Mouse (Mus musculus): ENCODE data around the gene Zic2. TPM values are rescaled to one million over a fixed set of nuclear protein-coding genes. Genes with fewer than 3 reads are reported as not detected.

Zic2 gene
- total RNA-seq, 2 experiments from 2014 or later = 0.15 to 0.21 TPM

- DNase-seq = no peak
Observed at GRCm38 (mm10) chr14:122476822-122477215, 1.6 kb downstream of the Zic2 start.

GRCm38 (mm10) chr14:122477261-122477671 lies 2.0 kb downstream of the Zic2 start:
- no peak for DNase-seq

- no peak for DNase-seq
Observed at GRCm38 (mm10) chr14:122477971-122478573, 2.8 kb downstream of the Zic2 start.

- no peak for DNase-seq
Observed at GRCm38 (mm10) chr14:122478574-122479011, 3.4 kb downstream of the Zic2 start.

DNA sequence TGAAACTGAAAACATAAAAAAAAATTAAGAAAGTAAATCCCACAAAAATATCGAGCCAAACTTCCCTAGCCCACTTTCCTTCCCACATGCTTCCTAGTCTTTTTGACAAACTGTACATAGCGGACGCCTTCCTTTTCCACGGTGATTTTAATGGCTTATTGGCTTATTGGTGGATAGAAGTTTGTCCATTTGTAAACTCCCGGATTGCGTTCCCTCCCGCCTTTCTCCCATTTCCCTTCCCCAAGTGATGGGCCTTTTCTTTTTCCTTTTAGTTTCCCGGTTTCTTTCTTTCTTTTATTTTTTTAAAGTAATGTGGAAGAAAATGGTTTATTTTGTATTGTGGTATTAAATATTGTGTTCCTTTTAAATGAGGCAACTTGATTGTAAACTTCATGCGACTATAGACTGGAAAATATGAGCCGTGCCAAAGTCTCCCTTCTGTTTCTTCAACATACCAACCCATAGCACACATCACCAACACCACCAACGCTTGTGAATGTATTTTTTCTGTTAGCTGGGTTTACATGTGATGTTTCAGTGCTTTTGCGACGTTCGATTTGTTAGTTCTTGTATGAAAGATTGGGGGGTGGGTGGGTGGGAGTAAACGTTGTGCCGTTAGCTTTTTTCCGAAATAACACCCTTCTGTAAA lies 4.3 kb downstream of the Zic2 start:
- DNase-seq = no peak

DNA sequence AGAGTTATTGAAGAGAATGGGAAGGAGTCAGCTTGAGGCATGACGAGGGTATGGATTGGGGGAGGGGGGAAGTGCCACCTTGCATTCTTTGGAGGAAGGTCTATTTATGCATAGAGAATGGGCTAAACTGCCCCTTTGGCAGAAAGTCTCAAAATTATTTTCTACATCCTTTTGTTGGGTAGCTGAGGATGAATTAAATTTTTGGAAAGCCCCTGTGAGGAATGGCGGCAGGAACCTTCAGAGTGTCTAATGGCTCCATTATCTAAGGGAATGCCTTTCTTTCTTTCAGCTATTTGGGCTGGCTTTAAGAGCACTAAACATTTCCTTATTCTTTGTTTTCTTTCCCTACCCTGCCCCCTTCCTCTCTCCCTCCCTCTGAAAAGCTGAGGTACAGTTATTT lies 5.1 kb downstream of the Zic2 start:
- no peak for DNase-seq

- no peak for DNase-seq
Observed at GRCm38 (mm10) chr14:122481181-122481580, 5.9 kb downstream of the Zic2 start.

- DNase-seq = no peak
Observed at GRCm38 (mm10) chr14:122482081-122483023, 7.1 kb downstream of the Zic2 start.

- no peak for DNase-seq
Observed at GRCm38 (mm10) chr14:122483024-122483385, 7.8 kb downstream of the Zic2 start.

DNA sequence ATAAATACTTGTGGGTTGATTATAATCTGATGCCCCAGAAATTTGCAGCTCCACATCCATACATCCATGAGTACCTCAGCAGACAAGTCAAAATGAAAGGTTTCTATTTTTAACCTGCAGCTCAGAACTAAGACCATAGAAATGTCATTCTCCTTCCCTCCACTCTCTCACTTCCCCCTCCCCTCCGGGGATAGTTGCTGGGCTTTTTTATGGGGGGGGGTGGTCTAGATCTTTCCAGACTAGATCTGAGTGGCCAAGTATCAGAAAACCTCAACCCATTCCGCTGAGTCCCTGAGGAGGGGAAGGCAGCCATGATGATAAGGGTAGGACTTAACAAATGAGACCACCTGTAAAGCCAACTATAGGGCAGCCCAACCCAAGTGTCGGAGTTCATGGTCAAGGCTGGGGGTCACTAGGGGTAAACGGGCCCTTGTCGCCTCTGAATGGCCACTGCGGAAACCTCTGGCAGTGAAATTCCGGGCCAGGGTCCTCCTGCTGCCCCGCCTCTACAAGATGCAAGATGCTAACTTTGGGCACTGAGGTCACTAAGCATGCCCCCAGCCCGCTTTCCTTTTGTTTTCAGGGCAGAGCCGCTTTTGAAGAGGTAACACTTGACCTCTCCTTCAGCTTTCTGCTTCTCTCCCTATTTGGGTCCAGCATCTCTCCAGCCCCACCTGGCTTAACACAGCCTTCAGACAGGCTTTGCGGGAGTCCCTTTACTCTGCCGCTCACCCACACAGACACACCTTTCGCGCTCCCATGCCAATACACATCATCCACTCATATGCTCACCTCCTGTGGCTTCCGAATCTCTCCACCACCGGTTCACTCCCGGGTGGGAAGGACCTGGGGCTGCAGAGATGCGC lies 8.6 kb downstream of the Zic2 start:
- no peak for DNase-seq

GRCm38 (mm10) chr14:122484458-122484843 lies 9.2 kb downstream of the Zic2 start:
- no peak for DNase-seq

DNA sequence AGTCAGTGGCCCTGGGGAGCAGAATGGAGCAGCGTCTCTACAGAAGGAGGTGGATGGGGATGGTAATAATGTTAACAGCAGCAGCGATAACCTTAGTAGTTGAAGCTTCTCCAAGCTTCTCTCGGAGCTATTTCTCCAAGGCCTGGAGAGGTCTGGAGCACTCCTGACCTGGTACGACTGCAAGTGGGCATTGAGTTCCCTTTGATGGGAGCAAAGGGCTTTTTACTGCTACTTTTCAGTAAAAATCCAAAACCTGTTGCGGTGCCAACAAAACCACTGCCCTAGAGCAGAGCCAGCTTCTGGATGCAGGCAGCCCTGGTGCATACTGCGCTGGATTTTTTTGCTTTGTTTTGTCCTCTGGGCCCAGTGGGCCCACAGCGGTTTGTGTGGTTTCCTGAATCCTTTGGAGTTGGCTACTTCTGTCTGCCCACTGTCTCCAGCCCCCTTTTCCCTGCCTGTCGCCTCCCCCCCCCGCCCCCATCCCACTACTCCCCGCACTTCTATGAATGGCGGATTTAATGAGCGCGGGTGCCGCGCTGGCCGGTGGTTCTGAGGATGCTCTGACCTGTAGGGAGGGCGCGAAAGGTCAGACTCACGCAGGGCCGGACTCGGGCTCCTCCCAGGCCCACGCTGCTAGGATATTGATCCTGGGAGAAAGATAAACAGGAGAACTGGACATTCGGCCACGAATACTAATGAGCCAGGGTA lies 9.8 kb downstream of the Zic2 start:
- DNase-seq = no peak

GRCm38 (mm10) chr14:122485635-122486181 lies 10.5 kb downstream of the Zic2 start:
- DNase-seq = no peak

DNA sequence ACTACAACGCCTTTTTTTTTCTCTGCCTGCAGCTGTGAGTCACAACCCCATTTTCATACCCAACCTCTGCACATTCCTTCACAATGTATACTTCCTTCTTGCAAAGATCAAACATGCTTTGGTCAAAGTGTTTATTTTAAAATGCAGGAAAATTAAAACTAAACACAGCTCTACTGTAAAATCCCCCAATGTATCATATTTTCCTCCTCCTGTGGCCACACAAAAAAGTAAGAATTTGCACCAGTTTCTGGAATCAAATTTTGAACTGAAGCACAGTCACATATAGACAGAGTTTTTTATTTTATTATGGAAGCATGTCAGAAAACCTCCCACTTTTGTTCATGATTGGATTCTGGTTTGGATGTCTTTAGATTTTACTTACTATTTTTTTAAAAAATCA lies 11.4 kb downstream of the Zic2 start:
- no peak for DNase-seq

GRCm38 (mm10) chr14:122487366-122487765 lies 12.1 kb downstream of the Zic2 start:
- no peak for DNase-seq

GRCm38 (mm10) chr14:122489041-122489440 lies 13.8 kb downstream of the Zic2 start:
- no peak for DNase-seq

GRCm38 (mm10) chr14:122489686-122490414 lies 14.6 kb downstream of the Zic2 start:
- no peak for DNase-seq

DNA sequence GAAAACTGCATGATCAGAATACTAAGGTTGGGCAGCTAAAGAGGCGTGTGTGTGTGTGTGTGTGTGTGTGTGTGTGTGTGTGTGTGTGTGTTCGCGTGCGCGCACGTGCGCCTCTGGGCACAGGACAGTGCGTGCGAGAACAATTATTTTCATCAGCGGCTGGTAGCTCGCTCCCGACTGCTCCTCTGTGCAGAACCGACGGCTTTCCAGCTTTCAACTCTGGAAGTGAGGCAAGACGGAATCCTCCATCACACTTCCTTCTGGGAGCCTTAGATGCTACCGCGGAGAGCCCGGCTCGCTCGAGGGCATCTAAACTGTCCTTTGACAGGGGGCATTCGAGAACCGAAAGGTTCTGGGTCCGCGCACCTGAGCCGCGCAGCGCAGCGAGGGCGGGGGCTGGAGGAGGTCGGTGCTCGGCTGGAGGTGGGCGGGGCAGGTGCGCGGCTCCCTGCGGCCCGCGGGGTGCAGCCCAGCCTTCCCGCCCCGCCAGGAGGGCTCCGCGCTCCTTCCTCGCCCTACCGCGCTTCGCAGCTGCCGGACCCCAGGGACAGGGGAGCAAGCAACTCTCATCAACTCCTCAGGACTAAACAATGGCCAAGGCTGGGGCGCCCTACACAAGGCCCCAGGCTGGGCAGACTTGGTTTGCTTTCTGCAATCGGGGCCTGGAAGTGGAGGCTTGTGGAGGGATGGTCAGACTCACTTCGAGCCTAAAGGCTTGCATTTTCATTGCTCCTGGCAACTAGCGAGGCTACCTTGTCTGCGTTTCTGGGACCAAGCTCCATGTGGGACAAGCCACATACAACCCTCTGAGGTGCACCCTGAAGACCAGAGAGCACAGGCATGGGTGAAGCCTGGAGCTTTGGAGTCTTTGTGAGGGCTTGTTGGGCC lies 15.4 kb downstream of the Zic2 start, which contains the start of gene Gm10837:
Gene Gm10837, plus strand, starts transcription at position 146 of the 888 bp plus-strand sequence.
- DNase-seq = no peak

DNA sequence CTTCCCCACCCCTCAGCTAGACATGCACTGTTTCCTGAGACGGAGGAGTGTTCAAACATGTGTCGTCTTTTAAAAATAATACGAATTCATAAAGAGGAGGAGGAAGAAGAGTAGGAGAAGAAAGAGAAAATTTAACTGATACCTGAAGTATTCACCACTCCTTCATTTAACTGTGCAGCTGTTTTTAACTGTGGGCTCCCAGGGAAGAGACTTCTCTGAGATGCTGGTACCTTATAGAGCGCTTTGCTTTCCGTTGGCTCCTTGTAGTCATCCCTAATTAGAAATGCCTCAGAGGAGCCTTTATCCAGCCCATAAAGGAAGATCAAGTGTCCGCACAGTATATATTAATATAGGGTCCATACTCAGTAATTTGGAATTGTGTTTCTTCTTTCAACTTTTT lies 16.3 kb downstream of the Zic2 start:
- no peak for DNase-seq

Measured in adrenal gland, postnatal 10 days (tissue).